Mouse (Mus musculus) mouse embryonic stem cell (cell line): ENCODE measurements around the gene Arih1.

ENCODE experiments used
- in situ Hi-C, 2 experiments: fragments of 300-500 bp; cut with MboI; formaldehyde crosslinking; loops; 1 replicate in 1 of 2; 3 replicates in 1 of 2; pipeline ENCODE4 v1.14.3; 2019 to 2020; ENCODE audit warnings: low sequenced_read_pairs in 2 of 2, low pct_unique_long_range_greater_than_20kb in 1 of 2, mixed read lengths in 1 of 2; ENCODE audit not compliant: unreplicated experiment in 1 of 2

Arih1 gene

DNA sequence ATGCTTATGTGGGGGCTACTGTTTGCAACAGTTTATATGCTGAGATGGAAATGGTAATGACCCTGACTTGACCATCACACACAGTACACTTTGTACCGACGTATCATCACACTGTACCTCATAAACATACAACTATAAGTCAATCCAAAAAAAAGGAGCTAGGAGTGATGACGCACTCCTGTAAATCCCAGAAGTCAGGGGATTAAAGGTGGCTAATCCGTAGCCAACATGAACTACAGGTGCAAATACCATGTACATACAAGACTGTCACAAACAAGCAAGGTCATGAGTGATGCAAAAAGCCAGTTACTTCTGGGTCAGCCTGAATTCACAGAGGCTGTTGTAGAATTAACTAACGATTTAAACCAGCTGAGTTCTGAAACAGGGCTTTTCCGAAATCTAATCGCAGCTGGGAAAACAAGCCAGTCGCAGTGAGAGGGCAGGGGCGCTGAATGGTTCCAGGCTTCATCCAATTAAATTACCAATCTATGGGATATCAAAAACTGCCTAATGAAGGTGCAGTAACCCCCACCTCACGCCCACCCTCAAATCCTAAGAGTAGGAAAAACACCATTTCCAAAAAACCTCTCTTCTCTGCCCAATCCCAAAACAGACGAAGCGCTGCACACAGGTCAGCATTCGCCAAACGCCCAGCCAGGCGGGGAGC is 133.7 kb downstream of the Arih1 start:
- in situ Hi-C loops = no loop called here

DNA sequence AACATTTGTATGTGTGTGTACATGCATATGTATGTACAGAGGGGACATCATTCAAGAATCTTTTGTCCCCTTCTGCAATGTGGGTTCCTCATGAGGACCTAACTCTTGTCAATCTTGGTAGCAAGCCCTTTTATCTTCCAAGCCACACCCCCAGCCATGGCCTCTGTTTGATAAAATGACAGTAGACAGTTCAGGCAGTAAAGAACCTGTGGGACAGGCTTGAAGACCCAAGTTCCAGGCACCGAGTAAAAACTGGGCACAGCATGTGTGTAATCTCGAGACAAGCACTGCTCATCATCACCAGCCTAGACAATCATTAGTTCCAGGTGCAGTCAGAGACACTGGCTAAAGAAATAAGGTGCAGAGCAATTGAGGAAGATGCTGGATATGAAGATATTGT is 140.2 kb downstream of the Arih1 start:
- in situ Hi-C loops = loop anchor here in 1 of 2 experiments (10.0 kb wide), 1 partner anchor 239 kb away; no protein-coding TSS in a partner anchor

GRCm38 (mm10) chr9:59340002-59340401 is 146.4 kb downstream of the Arih1 start:
- in situ Hi-C loops = loop anchor here in 1 of 2 experiments (10.0 kb wide), 1 partner anchor 245 kb away; no protein-coding TSS in a partner anchor

DNA sequence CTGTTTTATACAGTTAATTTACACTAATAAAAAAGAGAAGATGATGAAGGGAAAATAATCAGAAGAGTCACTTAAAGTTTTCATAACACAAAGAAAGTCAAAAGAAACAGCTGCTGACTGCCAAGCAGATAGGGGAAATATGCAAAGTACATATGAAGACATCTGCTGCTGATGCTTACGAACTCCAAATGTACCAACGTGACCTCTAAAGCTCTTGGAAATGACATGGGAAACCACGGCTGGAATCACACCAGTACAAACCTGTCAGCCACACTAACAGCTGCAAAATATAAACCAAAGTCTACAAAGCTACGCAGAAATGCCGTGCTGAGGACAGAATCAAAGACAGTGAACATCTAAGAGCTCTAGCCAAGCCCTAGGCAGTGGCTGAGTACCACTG is 147.3 kb downstream of the Arih1 start:
- in situ Hi-C loops = no loop called here

- in situ Hi-C loops = no loop called here
Measured at GRCm38 (mm10) chr9:59338411-59338810, 148.0 kb downstream of the Arih1 start.
